Comparison of ENCODE assay signal across 11 mouse cellular contexts in genomic region chr1:133253532-133253866, GRCm38 (mm10). TPM values are rescaled to one million over a fixed set of nuclear protein-coding genes. Genes with fewer than 3 reads are reported as not detected.
DNase-seq lines count a peak whose midpoint lies in the region; ATAC-seq lines count a peak whose summit lies in the region.
"Had no signal": no experiment of that assay in that cellular context is flagged by ENCODE, and none has a peak within 500 bp of the region (broad histone marks: within the 10 kb centered on the region; RNA-seq: fewer than 3 reads in every experiment).

No protein-coding gene starts in this region.

- H3K4me1 ChIP-seq in kidney, embryonic 15.5 days = peaks cover 76% of the 10 kb centered on the region

- H3K27ac ChIP-seq in kidney, embryonic 15.5 days = peak overlapping the region; percentile 91
- H3K27ac ChIP-seq: forebrain, embryonic 15.5 days; hindbrain, embryonic 15.5 days had no signal

- DNase-seq in kidney, postnatal 14 days = no peak
- DNase-seq in ovary, adult 18-20 months (ENCODE audit: low spot score) = peak; percentile 35
- DNase-seq in ovary, postnatal 14 days (ENCODE audit: low spot score) = no peak
- DNase-seq in heart, postnatal 10 days = peak; percentile 50 to 59
- DNase-seq in spleen, postnatal 10 days (ENCODE audit: low spot score in 2 of 2) = no peak
- DNase-seq in cerebellum, postnatal 4 days (ENCODE audit: low spot score in 2 of 2) = no peak
- DNase-seq: cerebellum, adult 2 months; spleen, adult 18-20 months had no signal

- no peak overlapping the region for H3K4me3 ChIP-seq in kidney, embryonic 15.5 days (replicated peaks)
- H3K4me3 ChIP-seq: forebrain, embryonic 15.5 days; hindbrain, embryonic 15.5 days had no signal

- WGBS in kidney, embryonic 15.5 days = 58% methylated on average over 1 of the region's 1 CpGs

- no peak for ATAC-seq in kidney, embryonic 15.5 days (replicated peaks; ENCODE audit: low FRiP score)
- ATAC-seq: forebrain, embryonic 15.5 days had no signal

- no peaks in the 10 kb centered on the region for H3K36me3 ChIP-seq in kidney, embryonic 15.5 days
- H3K36me3 ChIP-seq: forebrain, embryonic 15.5 days; hindbrain, embryonic 15.5 days had no signal

- H3K4me2 ChIP-seq in kidney, embryonic 15.5 days = no peak overlapping the region
- H3K4me2 ChIP-seq: forebrain, embryonic 15.5 days; hindbrain, embryonic 15.5 days had no signal

- no peaks in the 10 kb centered on the region for H3K27me3 ChIP-seq in kidney, embryonic 15.5 days
- H3K27me3 ChIP-seq: forebrain, embryonic 15.5 days; hindbrain, embryonic 15.5 days had no signal

- no peaks in the 10 kb centered on the region for H3K9me3 ChIP-seq in kidney, embryonic 15.5 days (replicated peaks)
- H3K9me3 ChIP-seq: forebrain, embryonic 15.5 days; hindbrain, embryonic 15.5 days had no signal

- H3K9ac ChIP-seq in kidney, embryonic 15.5 days = no peak overlapping the region
- H3K9ac ChIP-seq: forebrain, embryonic 15.5 days; hindbrain, embryonic 15.5 days had no signal

- intact Hi-C loops in heart, postnatal 10 days (cut with DNase I) = no loop called here

RNA-seq across cellular contexts. Expression of gene Golt1a, which starts 56.1 kb away (rescaled TPM):
- polyA plus RNA-seq in kidney, embryonic 15.5 days (2015; fragmentation: Nextera tagmentation; extraction: Ambion mirVana) = 4.5 and 5.2 TPM in 2 replicates
- not detected for total RNA-seq in heart, postnatal 10 days (2021)
- polyA plus RNA-seq: cerebellum, adult 2 months; hindbrain, embryonic 15.5 days had no signal

Comparison
In these comparisons a context has a peak if more than half of its experiments do, and no peak if none do; other contexts are left out.
1. DNase-seq: peak in ovary, adult 18-20 months (single experiment) and heart, postnatal 10 days (2 of 2); none in kidney, postnatal 14 days (single experiment), ovary, postnatal 14 days (single experiment), spleen, postnatal 10 days (0 of 2) and cerebellum, postnatal 4 days (0 of 2).